Mouse (Mus musculus) embryonic facial prominence, embryonic 14.5 days (tissue): ENCODE data around the gene Apba1. TPM values are rescaled to one million over a fixed set of nuclear protein-coding genes. Genes with fewer than 3 reads are reported as not detected.

Experiments
- ATAC-seq: fragments of 200-750 bp; cut with Nextera tagmentation; 2 replicates; pipeline ENCODE4 v1.8.0; 2017; ENCODE audit warnings: low read depth, moderate number of reproducible peaks, moderate TSS enrichment
- DNase-seq: peaks from one replicate; pipeline ENCODE4 v3.0.0-alpha.2; 2015; ENCODE audit warnings: low spot score
- H3K27ac ChIP-seq: fragments of 300-500 bp; sonication (generic); replicated peaks from 2 replicates; pipeline ENCODE4 v1.5.1; 2014; ENCODE audit warnings: low read depth, mild to moderate bottlenecking, low read length, moderate library complexity
- H3K27me3 ChIP-seq: fragments of 300-500 bp; sonication (generic); replicated peaks from 2 replicates; pipeline ENCODE4 v1.6.1; 2014; ENCODE audit warnings: low read length; ENCODE audit not compliant: control insufficient read depth, insufficient read depth
- H3K36me3 ChIP-seq: fragments of 300-500 bp; sonication (generic); 2 replicates; pipeline ENCODE4 v1.6.1; 2014; ENCODE audit warnings: low read length, mixed read lengths; ENCODE audit not compliant: control insufficient read depth, insufficient read depth
- H3K4me1 ChIP-seq: fragments of 300-500 bp; sonication (generic); 2 replicates; pipeline ENCODE4 v1.6.1; 2014; ENCODE audit warnings: antibody characterized with exemption, low read length; ENCODE audit not compliant: control insufficient read depth, insufficient read depth
- H3K4me2 ChIP-seq: fragments of 300-500 bp; sonication (generic); 2 replicates; pipeline ENCODE4 v1.6.1; 2014; ENCODE audit warnings: low read depth, mild to moderate bottlenecking, low read length, moderate library complexity, mixed read lengths
- H3K4me3 ChIP-seq: fragments of 300-500 bp; sonication (generic); 2 replicates; pipeline ENCODE4 v1.5.1; 2014; ENCODE audit warnings: low read depth, mild to moderate bottlenecking, low read length
- H3K9ac ChIP-seq: fragments of 300-500 bp; sonication (generic); 2 replicates; pipeline ENCODE4 v1.6.1; 2014; ENCODE audit warnings: low read depth, mild to moderate bottlenecking, low read length, moderate library complexity, mixed read lengths
- H3K9me3 ChIP-seq: fragments of 300-500 bp; sonication (generic); 2 replicates; pipeline ENCODE4 v1.6.1; 2016; ENCODE audit warnings: low read length; ENCODE audit not compliant: control insufficient read depth
- WGBS: fragments of 180-500 bp; shearing (Covaris S2); extraction: QIAGEN DNeasy Blood & Tissue Kit; methylation state at CpG from one replicate; pipeline ENCODE4 v1.1.7; 2014; 5-methylcytosine and 5-hydroxymethylcytosine counted together
- polyA plus RNA-seq: library from polyadenylated mRNA; unstranded; fragments of >200 nt; fragmentation: Nextera tagmentation; extraction: Ambion mirVana; gene quantifications from 2 replicates; pipeline ENCODE4 v1.2.1, GENCODE M21; 2014

Gene Apba1
- polyA plus RNA-seq, 1 experiment from 2014 or later = 1.9 TPM

GRCm38 (mm10) chr19:23905772-23906171 lies 147.1 kb downstream of the Apba1 start:
- no peaks in the 10 kb centered on the region for H3K4me1 ChIP-seq
- DNase-seq (no peak), ATAC-seq (no peak)
- no peaks in the 10 kb centered on the region for H3K27me3 ChIP-seq
- H3K36me3 ChIP-seq = no peaks in the 10 kb centered on the region
- no peak overlapping the region for H3K27ac ChIP-seq
- H3K9ac ChIP-seq = no peak overlapping the region
- no peaks in the 10 kb centered on the region for H3K9me3 ChIP-seq
- H3K4me2 ChIP-seq = no peak overlapping the region
- H3K4me3 ChIP-seq = no peak overlapping the region
- 78% methylated on average over 5 of the region's 5 CpGs for WGBS

GRCm38 (mm10) chr19:23910345-23910744 lies 151.7 kb downstream of the Apba1 start:
- H3K9ac ChIP-seq = no peak overlapping the region
- H3K4me1 ChIP-seq = no peaks in the 10 kb centered on the region
- no peak for DNase-seq
- H3K36me3 ChIP-seq = no peaks in the 10 kb centered on the region
- no peak for ATAC-seq
- no peak overlapping the region for H3K4me3 ChIP-seq
- no peak overlapping the region for H3K4me2 ChIP-seq
- H3K9me3 ChIP-seq = no peaks in the 10 kb centered on the region
- no peak overlapping the region for H3K27ac ChIP-seq
- WGBS = 62% methylated on average over 4 of the region's 4 CpGs
- no peaks in the 10 kb centered on the region for H3K27me3 ChIP-seq

- no peak for DNase-seq
- H3K4me2 ChIP-seq = no peak overlapping the region
- WGBS = 45% methylated on average over 5 of the region's 5 CpGs
Measured at GRCm38 (mm10) chr19:23919384-23920219, 160.9 kb downstream of the Apba1 start.

DNA sequence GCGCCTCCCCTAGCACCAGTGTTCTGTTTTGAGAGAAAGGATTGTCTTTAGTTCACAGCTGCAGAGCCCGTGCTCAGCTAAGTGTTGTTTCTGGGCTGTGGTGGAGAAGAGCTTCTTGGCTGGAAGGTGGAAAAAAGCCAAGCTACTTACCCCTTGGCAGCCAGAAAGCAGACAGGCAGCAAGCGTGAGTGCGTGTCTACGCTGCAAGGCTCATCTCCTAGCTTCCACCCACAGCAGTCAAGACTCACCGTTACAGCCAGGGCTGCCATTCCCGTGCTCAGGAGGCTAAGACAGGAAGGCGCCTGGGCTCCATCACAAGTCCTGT lies 161.5 kb downstream of the Apba1 start:
- H3K4me3 ChIP-seq = no peak overlapping the region
- H3K36me3 ChIP-seq = no peaks in the 10 kb centered on the region
- H3K4me2 ChIP-seq = no peak overlapping the region
- 78% methylated on average over 8 of the region's 8 CpGs for WGBS
- H3K9ac ChIP-seq = no peak overlapping the region
- ATAC-seq (no peak), DNase-seq (peak; percentile 39)
- H3K4me1 ChIP-seq = no peaks in the 10 kb centered on the region; the same call in 1 of the 2 replicates
- no peak overlapping the region for H3K27ac ChIP-seq
- no peaks in the 10 kb centered on the region for H3K27me3 ChIP-seq
- H3K9me3 ChIP-seq = no peaks in the 10 kb centered on the region

More at GRCm38 (mm10) chr19:23919384-23920219, 160.9 kb downstream of the Apba1 start:
- no peaks in the 10 kb centered on the region for H3K27me3 ChIP-seq
- no peaks in the 10 kb centered on the region; the same call in 1 of the 2 replicates for H3K4me1 ChIP-seq
- H3K36me3 ChIP-seq = no peaks in the 10 kb centered on the region
- H3K9ac ChIP-seq = no peak overlapping the region
- H3K4me3 ChIP-seq = no peak overlapping the region
- H3K27ac ChIP-seq = no peak overlapping the region
- no peaks in the 10 kb centered on the region for H3K9me3 ChIP-seq
- no peak for ATAC-seq

DNA sequence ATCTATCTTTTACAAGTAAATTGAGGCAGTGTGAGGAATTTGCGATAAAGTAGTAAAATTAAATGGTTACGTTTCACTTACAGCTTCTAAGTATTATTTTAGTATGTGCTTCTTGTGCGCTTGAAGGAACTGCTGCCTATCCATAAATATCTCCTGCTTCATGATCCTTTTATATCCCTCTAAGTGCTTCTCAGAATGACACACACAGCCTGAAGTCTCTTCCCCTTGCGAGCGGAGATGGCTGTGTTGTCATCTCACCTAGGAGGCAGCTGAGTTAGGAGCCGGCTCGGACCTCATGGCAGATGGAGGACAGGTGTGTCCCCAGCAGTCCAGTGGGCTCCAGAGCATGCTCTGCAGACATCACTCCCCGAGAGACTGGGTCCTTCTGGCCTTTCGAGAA lies 163.9 kb downstream of the Apba1 start:
- no peaks in the 10 kb centered on the region for H3K27me3 ChIP-seq
- H3K4me3 ChIP-seq = no peak overlapping the region
- no peak overlapping the region for H3K27ac ChIP-seq
- H3K9ac ChIP-seq = no peak overlapping the region
- no peaks in the 10 kb centered on the region for H3K9me3 ChIP-seq
- no peaks in the 10 kb centered on the region for H3K36me3 ChIP-seq
- no peaks in the 10 kb centered on the region; the same call in 1 of the 2 replicates for H3K4me1 ChIP-seq
- no peak overlapping the region for H3K4me2 ChIP-seq
- 88% methylated on average over 9 of the region's 9 CpGs for WGBS
- DNase-seq (no peak), ATAC-seq (no peak)

- no peaks in the 10 kb centered on the region for H3K36me3 ChIP-seq
- ATAC-seq (no peak), DNase-seq (no peak)
- no peaks in the 10 kb centered on the region; the same call in 1 of the 2 replicates for H3K4me1 ChIP-seq
- H3K27me3 ChIP-seq = no peaks in the 10 kb centered on the region
- H3K4me2 ChIP-seq = no peak overlapping the region
- H3K9ac ChIP-seq = no peak overlapping the region
- no peaks in the 10 kb centered on the region for H3K9me3 ChIP-seq
- no peak overlapping the region for H3K27ac ChIP-seq
- no peak overlapping the region for H3K4me3 ChIP-seq
- WGBS = 73% methylated on average over 6 of the region's 6 CpGs
Measured at GRCm38 (mm10) chr19:23924057-23924456, 165.4 kb downstream of the Apba1 start.

GRCm38 (mm10) chr19:23924791-23925190 lies 166.1 kb downstream of the Apba1 start:
- Histone ChIP-seq H3K27me3 (no peaks in the 10 kb centered on the region), H3K4me3 (no peak overlapping the region), H3K4me1 (no peaks in the 10 kb centered on the region; the same call in 1 of the 2 replicates), H3K4me2 (no peak overlapping the region), H3K9me3 (no peaks in the 10 kb centered on the region), H3K27ac (no peak overlapping the region), H3K9ac (no peak overlapping the region), H3K36me3 (no peaks in the 10 kb centered on the region)
- no peak for DNase-seq
- no peak for ATAC-seq
- 86% methylated on average over 9 of the region's 9 CpGs for WGBS

- ATAC-seq (no peak), DNase-seq (no peak)
- H3K27me3 ChIP-seq = no peaks in the 10 kb centered on the region
- no peaks in the 10 kb centered on the region for H3K36me3 ChIP-seq
- H3K4me1 ChIP-seq = no peaks in the 10 kb centered on the region
- no peak overlapping the region for H3K4me3 ChIP-seq
- H3K27ac ChIP-seq = no peak overlapping the region
- WGBS = 97% methylated on average over 5 of the region's 5 CpGs
- H3K4me2 ChIP-seq = no peak overlapping the region
- no peak overlapping the region for H3K9ac ChIP-seq
- H3K9me3 ChIP-seq = no peaks in the 10 kb centered on the region
Measured at GRCm38 (mm10) chr19:23925541-23925940, 166.9 kb downstream of the Apba1 start.

DNA sequence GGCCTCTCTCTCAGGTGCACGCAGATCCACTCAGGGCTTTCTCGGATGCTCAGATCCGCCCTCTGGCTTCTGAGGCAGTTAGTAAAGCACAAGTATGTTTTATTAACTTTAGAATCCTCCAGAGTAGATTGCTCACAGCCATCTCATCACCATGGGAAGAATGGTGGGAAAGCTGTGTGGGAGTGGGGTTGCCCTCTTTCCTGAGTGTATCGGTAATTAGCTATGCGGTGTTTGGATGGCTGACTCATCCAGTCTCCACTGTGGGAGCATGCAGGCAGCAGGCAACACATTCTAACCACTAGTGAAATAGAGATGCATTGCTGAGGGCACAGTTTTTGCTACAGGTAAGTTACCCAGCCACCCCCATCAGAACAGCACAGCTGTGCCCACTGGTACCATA lies 172.1 kb downstream of the Apba1 start:
- H3K9me3 ChIP-seq = peaks cover 9% of the 10 kb centered on the region

More for the DNA sequence above, 172.1 kb downstream of the Apba1 start:
- ATAC-seq (no peak), DNase-seq (no peak)
- H3K4me2 ChIP-seq = no peak overlapping the region
- H3K27ac ChIP-seq = no peak overlapping the region
- H3K4me1 ChIP-seq = no peaks in the 10 kb centered on the region
- H3K27me3 ChIP-seq = no peaks in the 10 kb centered on the region
- 83% methylated on average over 5 of the region's 5 CpGs for WGBS
- no peak overlapping the region for H3K9ac ChIP-seq
- no peak overlapping the region for H3K4me3 ChIP-seq
- H3K36me3 ChIP-seq = no peaks in the 10 kb centered on the region; the same call in 1 of the 2 replicates
